Mouse (Mus musculus) midbrain, embryonic 13.5 days (tissue): ENCODE measurements at regions not wholly inside any gene's neighbourhood (a gene's known extent, or its start where the extent isn't known, plus 50 kb on each side); places are given as distances from the start of the nearest gene placed in this dataset.
"Not testable (repeated sequence)": the region's sequence is repeated elsewhere in the genome, so short reads cannot be mapped to it uniquely, and the experiment has no call there.

Source experiments
- ATAC-seq: fragments of 200-750 bp; cut with Nextera tagmentation; 2 replicates; pipeline ENCODE4 v1.8.0; 2017; ENCODE audit warnings: mild to moderate bottlenecking, moderate TSS enrichment, moderate library complexity
- H3K27ac ChIP-seq: fragments of 300-500 bp; sonication (generic); 2 replicates; pipeline ENCODE4 v1.5.1; 2015; ENCODE audit warnings: inconsistent platforms, mild to moderate bottlenecking, moderate library complexity
- H3K27me3 ChIP-seq: fragments of 300-500 bp; sonication (generic); 2 replicates; pipeline ENCODE4 v1.6.1; 2015; ENCODE audit warnings: mild to moderate bottlenecking, inconsistent platforms
- H3K36me3 ChIP-seq: fragments of 300-500 bp; sonication (generic); 2 replicates; pipeline ENCODE4 v1.6.1; 2015; ENCODE audit warnings: mild to moderate bottlenecking, inconsistent platforms
- H3K4me1 ChIP-seq: fragments of 300-500 bp; sonication (generic); replicated peaks from 2 replicates; pipeline ENCODE4 v1.6.1; 2015; ENCODE audit warnings: inconsistent platforms
- H3K4me2 ChIP-seq: fragments of 300-500 bp; sonication (generic); replicated peaks from 2 replicates; pipeline ENCODE4 v1.6.1; 2015; ENCODE audit warnings: moderate library complexity, mild to moderate bottlenecking, inconsistent platforms
- H3K4me3 ChIP-seq: fragments of 300-500 bp; sonication (generic); replicated peaks from 2 replicates; pipeline ENCODE4 v1.5.1; 2015; ENCODE audit warnings: mild to moderate bottlenecking, inconsistent platforms
- H3K9ac ChIP-seq: fragments of 300-500 bp; sonication (generic); replicated peaks from 2 replicates; pipeline ENCODE4 v1.6.1; 2015; ENCODE audit warnings: mild to moderate bottlenecking, inconsistent platforms
- H3K9me3 ChIP-seq: fragments of 300-500 bp; sonication (generic); 2 replicates; pipeline ENCODE4 v1.6.1; 2016; ENCODE audit warnings: mild to moderate bottlenecking, inconsistent platforms
- WGBS: fragments of 180-500 bp; shearing (Covaris S2); methylation state at CpG from one replicate; pipeline ENCODE4 v1.1.7; 2015; 5-methylcytosine and 5-hydroxymethylcytosine counted together

GRCm38 (mm10) chr11:20390622-20391021 lies 58.1 kb upstream of the Slc1a4 start:
- Histone ChIP-seq H3K9ac (no peak overlapping the region), H3K27me3 (no peaks in the 10 kb centered on the region), H3K36me3 (no peaks in the 10 kb centered on the region), H3K4me1 (no peaks in the 10 kb centered on the region), H3K4me2 (no peak overlapping the region), H3K4me3 (no peak overlapping the region), H3K27ac (no peak overlapping the region), H3K9me3 (peaks cover 10% of the 10 kb centered on the region)
- no peak for ATAC-seq
- 84% methylated on average over 3 of the region's 3 CpGs for WGBS

DNA sequence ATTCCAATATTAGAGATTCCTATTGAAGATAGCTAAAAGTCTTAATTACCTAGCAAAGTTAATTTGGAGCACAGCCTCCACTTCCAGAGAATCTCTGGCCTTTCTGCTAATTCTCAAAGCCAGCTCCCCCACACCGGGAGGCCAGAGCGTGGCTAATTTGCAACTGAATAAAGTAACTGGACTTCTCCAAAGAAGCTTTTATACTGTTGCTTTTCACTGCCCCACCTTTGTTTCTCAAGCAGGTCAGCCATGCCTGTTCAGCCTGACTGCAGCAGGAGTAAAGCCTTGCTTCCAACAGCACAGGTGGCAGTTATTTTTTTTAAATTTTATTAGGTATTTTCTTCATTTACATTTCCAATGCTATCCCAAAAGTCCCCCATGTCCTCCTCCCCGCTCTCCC lies 60.8 kb upstream of the Slc1a4 start:
- WGBS: 50% methylated on average over 3 of the region's 3 CpGs
- H3K4me2 ChIP-seq, ATAC-seq: not testable (repeated sequence)

DNA sequence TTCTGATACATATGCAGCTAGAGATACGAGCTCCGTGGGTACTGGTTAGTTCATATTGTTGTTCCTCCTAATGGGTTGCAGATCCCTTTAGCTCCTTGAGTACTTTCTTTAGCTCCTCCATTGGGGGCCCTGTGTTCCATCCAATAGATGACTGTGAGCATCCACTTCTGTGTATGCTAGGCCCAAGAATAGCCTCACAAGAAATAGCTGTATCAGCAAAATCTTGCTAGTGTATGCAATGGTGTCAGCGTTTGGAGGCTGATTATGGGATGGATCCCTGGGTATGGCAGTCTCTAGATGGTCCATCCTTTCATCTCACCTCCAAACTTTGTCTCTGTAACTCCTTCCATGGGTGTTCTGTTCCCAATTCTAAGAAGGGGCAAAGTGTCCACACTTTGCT lies 61.3 kb upstream of the Slc1a4 start:
- H3K9ac ChIP-seq, H3K4me1 ChIP-seq, H3K27me3 ChIP-seq, H3K27ac ChIP-seq, H3K36me3 ChIP-seq, H3K4me3 ChIP-seq, ATAC-seq, H3K4me2 ChIP-seq, H3K9me3 ChIP-seq: not testable (repeated sequence)
- 89% methylated on average over 3 of the region's 3 CpGs for WGBS

More for the DNA sequence above, 60.8 kb upstream of the Slc1a4 start:
- H3K27me3 ChIP-seq, H3K9ac ChIP-seq, H3K4me1 ChIP-seq, H3K27ac ChIP-seq, H3K9me3 ChIP-seq, H3K36me3 ChIP-seq, H3K4me3 ChIP-seq: not testable (repeated sequence)

- 89% methylated on average over 7 of the region's 7 CpGs for WGBS
- Histone ChIP-seq H3K36me3 (no peaks in the 10 kb centered on the region), H3K9me3 (peaks cover 10% of the 10 kb centered on the region), H3K4me3 (no peak overlapping the region), H3K4me1 (peaks cover 6% of the 10 kb centered on the region; the same call in 1 of the 2 replicates), H3K27ac (no peak overlapping the region), H3K9ac (no peak overlapping the region), H3K27me3 (no peaks in the 10 kb centered on the region), H3K4me2 (no peak overlapping the region)
- no peak for ATAC-seq
Observed at GRCm38 (mm10) chr11:20395848-20396203, 63.3 kb upstream of the Slc1a4 start.

DNA sequence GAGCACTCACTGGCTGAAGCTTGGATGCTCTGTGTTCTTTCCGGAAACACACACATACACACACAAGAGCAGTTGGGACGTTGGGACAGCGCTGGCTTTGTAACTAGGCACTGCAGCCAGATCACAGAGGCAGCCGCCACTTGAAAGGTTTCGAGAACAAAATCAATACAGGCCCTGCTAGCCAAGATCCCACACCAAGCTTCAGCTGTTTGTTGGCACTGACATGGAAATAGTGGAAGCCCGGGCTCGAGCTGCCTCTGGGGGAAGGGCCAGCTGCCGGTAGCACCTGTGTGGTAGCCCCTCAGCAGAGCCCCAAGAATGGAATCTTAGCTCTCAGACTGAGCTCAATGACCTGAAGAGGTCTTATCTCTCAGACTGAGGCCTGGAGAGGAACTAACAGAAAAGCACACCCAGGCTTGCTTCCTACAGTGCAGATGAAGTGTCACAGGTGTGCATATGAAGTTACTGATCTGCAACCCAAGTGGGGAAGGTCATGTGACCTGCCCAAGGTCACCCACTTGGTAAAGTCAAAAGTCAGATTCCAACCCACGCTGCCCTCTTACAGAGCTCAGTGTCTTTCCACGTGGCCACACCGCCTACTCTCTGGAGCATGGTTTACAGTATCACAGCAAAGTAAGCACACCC lies 63.8 kb upstream of the Slc1a4 start:
- 74% methylated on average over 11 of the region's 11 CpGs for WGBS
- Histone ChIP-seq H3K27ac (no peak overlapping the region), H3K36me3 (no peaks in the 10 kb centered on the region), H3K4me3 (no peak overlapping the region), H3K9ac (no peak overlapping the region), H3K4me2 (no peak overlapping the region), H3K9me3 (peaks cover 7% of the 10 kb centered on the region), H3K27me3 (no peaks in the 10 kb centered on the region), H3K4me1 (peaks cover 6% of the 10 kb centered on the region; the same call in 1 of the 2 replicates)
- no peak for ATAC-seq

DNA sequence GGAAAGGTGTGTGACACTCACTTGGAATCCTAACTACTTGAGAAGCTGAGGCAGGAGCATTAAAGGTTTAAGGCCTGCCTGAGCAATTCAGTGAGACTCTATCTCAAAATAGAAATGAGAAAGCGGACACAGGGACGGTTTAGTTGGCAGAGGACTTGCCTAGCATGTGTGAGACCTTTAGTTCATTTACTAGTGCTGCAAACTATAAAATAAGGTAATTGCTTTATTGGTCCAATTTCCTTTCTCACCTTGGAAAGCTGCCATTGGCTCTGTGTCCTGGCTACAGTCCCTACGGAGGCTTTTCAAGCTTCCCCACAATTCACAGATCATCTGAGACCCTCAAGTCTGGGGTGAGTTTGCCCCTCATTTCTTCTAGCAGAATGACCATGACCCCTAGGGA lies 64.4 kb upstream of the Slc1a4 start:
- peaks cover 6% of the 10 kb centered on the region; the same call in 1 of the 2 replicates for H3K4me1 ChIP-seq
- WGBS: 82% methylated on average over 3 of the region's 3 CpGs

GRCm38 (mm10) chr11:20400302-20401234 lies 68.1 kb upstream of the Slc1a4 start:
- Histone ChIP-seq H3K36me3 (no peaks in the 10 kb centered on the region), H3K9me3 (no peaks in the 10 kb centered on the region), H3K4me3 (peak overlapping the region; percentile 31), H3K4me2 (peak overlapping the region; percentile 60), H3K27ac (no peak overlapping the region), H3K4me1 (peaks cover 6% of the 10 kb centered on the region; the same call in 1 of the 2 replicates), H3K27me3 (no peaks in the 10 kb centered on the region), H3K9ac (0 out of 2 replicates have a peak overlapping the region, but pooled peaks have one; percentile 33)
- WGBS: 2% methylated on average over 32 of the region's 32 CpGs
- ATAC-seq: peak; percentile 88

More for the DNA sequence above, 64.4 kb upstream of the Slc1a4 start:
- Histone ChIP-seq H3K9me3 (peaks cover 5% of the 10 kb centered on the region; the same call in 1 of the 2 replicates), H3K27ac (no peak overlapping the region), H3K4me3 (no peak overlapping the region), H3K4me2 (no peak overlapping the region), H3K36me3 (no peaks in the 10 kb centered on the region), H3K9ac (no peak overlapping the region), H3K27me3 (no peaks in the 10 kb centered on the region)
- no peak for ATAC-seq

DNA sequence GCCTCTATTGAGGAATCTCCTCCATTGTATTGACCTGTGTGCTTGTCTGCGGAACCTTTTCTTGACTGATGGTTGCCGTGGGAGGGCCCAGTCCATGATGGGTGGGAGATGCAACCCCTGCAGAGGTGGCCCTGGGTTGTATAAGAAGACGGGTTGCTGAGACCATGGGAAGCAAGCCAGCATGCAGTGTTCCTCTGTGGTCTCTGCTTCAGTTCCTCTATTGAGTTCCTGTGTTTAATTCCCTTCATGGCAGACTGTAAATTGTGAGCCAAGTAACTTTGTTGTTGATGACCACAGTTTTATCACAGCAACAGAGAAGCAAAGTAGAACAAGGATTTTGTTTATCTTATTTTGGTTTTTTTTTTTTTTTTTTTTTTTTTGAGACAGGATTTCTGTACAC lies 70.9 kb upstream of the Slc1a4 start:
- no peak for ATAC-seq
- Histone ChIP-seq H3K9me3 (no peaks in the 10 kb centered on the region), H3K9ac (no peak overlapping the region), H3K4me1 (peaks cover 6% of the 10 kb centered on the region; the same call in 1 of the 2 replicates), H3K27ac (no peak overlapping the region), H3K4me3 (no peak overlapping the region), H3K27me3 (no peaks in the 10 kb centered on the region), H3K4me2 (no peak overlapping the region), H3K36me3 (no peaks in the 10 kb centered on the region)
- WGBS: 73% methylated on average over 3 of the region's 3 CpGs

GRCm38 (mm10) chr11:20404476-20404875 lies 72.0 kb upstream of the Slc1a4 start:
- ATAC-seq: no peak
- 88% methylated on average over 5 of the region's 5 CpGs for WGBS

DNA sequence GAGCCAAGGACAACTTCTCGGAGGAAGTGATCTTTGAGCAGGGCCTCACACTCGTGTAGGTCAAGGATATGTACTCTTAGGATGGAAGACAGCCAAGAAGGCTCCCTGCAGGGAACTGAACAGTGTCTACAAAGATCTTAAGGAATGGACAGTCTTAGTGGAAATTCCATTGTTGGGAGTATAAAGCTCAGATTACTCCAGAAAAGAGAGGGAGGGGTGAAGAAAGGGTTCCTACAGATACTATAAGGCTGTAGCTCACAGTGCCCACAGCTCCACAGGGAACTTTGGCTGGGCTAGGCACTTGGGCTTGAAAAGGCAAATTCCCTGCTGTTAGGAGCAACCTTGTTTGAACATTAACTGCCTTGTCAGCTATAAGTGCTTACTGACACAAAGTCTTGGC lies 85.6 kb upstream of the Slc1a4 start:
- Histone ChIP-seq H3K27ac (no peak overlapping the region), H3K4me2 (no peak overlapping the region), H3K9ac (no peak overlapping the region), H3K27me3 (no peaks in the 10 kb centered on the region), H3K4me1 (no peaks in the 10 kb centered on the region), H3K36me3 (no peaks in the 10 kb centered on the region), H3K4me3 (no peak overlapping the region), H3K9me3 (peaks cover 19% of the 10 kb centered on the region; the same call in 1 of the 2 replicates)
- no peak for ATAC-seq
- 76% methylated on average over 2 of the region's 2 CpGs for WGBS

More at GRCm38 (mm10) chr11:20404476-20404875, 72.0 kb upstream of the Slc1a4 start:
- H3K4me3 ChIP-seq: no peak overlapping the region
- H3K27ac ChIP-seq: no peak overlapping the region
- no peaks in the 10 kb centered on the region for H3K27me3 ChIP-seq
- H3K9ac ChIP-seq: no peak overlapping the region
- H3K9me3 ChIP-seq: no peaks in the 10 kb centered on the region
- H3K36me3 ChIP-seq: no peaks in the 10 kb centered on the region
- peaks cover 6% of the 10 kb centered on the region; the same call in 1 of the 2 replicates for H3K4me1 ChIP-seq
- no peak overlapping the region for H3K4me2 ChIP-seq

- Histone ChIP-seq H3K9ac (no peak overlapping the region), H3K27me3 (no peaks in the 10 kb centered on the region), H3K36me3 (no peaks in the 10 kb centered on the region), H3K4me2 (no peak overlapping the region), H3K9me3 (peaks cover 17% of the 10 kb centered on the region; the same call in 1 of the 2 replicates), H3K27ac (no peak overlapping the region), H3K4me1 (no peaks in the 10 kb centered on the region), H3K4me3 (no peak overlapping the region)
- no peak for ATAC-seq
- WGBS: 92% methylated on average over 4 of the region's 4 CpGs
Observed at GRCm38 (mm10) chr11:20420876-20421275, 88.4 kb upstream of the Slc1a4 start.

DNA sequence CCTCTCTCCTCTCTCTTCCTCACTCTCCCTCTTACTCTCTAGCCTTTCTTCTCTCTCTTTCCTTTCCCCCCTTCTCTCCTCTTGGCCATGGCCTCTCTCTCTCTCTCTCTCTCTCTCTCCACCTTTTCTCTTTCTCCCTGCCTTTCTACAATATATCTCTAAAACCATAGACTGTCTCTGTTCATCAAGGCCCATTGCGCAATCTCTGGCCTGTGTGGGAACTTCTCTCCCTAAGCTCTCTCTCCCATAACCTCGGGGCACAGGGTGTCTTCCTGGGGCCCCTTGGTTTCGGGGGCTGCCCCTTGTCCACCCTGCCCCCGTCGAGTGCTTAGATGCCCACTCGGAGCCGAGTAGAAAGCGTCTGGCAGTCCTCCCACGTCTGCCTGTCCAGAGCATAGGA lies 103.5 kb upstream of the Slc1a4 start:
- Histone ChIP-seq H3K9me3 (no peaks in the 10 kb centered on the region), H3K4me2 (no peak overlapping the region), H3K4me3 (no peak overlapping the region), H3K27me3 (no peaks in the 10 kb centered on the region), H3K27ac (no peak overlapping the region), H3K36me3 (no peaks in the 10 kb centered on the region), H3K4me1 (no peaks in the 10 kb centered on the region), H3K9ac (no peak overlapping the region)
- WGBS: 82% methylated on average over 9 of the region's 9 CpGs
- no peak for ATAC-seq
